Mouse (Mus musculus): ENCODE measurements around the gene Ift43. TPM values are rescaled to one million over a fixed set of nuclear protein-coding genes. Genes with fewer than 3 reads are reported as not detected.

Gene Ift43
- polyA plus RNA-seq, 1 experiment from 2014 or later: 57.7 TPM

- H3K27me3 ChIP-seq (replicated peaks): no peaks in the 10 kb centered on the region
- no peak overlapping the region for H3K27ac ChIP-seq
- WGBS: 87% methylated on average over 8 of the region's 8 CpGs
- H3K4me2 ChIP-seq: no peak overlapping the region
- 0 out of 2 replicates have a peak, but pooled peaks cover 7% of the 10 kb centered on the region for H3K36me3 ChIP-seq
- no peaks in the 10 kb centered on the region for H3K4me1 ChIP-seq
- no peaks in the 10 kb centered on the region for H3K9me3 ChIP-seq
- no peak overlapping the region for H3K9ac ChIP-seq
- ATAC-seq (ENCODE audit: insufficient read depth, low FRiP score, low read depth): no peak
- H3K4me3 ChIP-seq (replicated peaks): no peak overlapping the region
Observed at GRCm38 (mm10) chr12:86056976-86057375, 25.4 kb upstream of the Ift43 start.

GRCm38 (mm10) chr12:86057516-86057915 lies 24.8 kb upstream of the Ift43 start:
- H3K4me2 ChIP-seq: no peak overlapping the region
- no peak for ATAC-seq (ENCODE audit: insufficient read depth, low FRiP score, low read depth)
- H3K4me1 ChIP-seq: no peaks in the 10 kb centered on the region
- H3K36me3 ChIP-seq: 0 out of 2 replicates have a peak, but pooled peaks cover 7% of the 10 kb centered on the region
- no peak overlapping the region for H3K9ac ChIP-seq
- H3K27me3 ChIP-seq (replicated peaks): no peaks in the 10 kb centered on the region
- WGBS: 84% methylated on average over 8 of the region's 8 CpGs
- H3K9me3 ChIP-seq: no peaks in the 10 kb centered on the region
- no peak overlapping the region for H3K27ac ChIP-seq
- H3K4me3 ChIP-seq (replicated peaks): no peak overlapping the region

GRCm38 (mm10) chr12:86059341-86059740 lies 23.0 kb upstream of the Ift43 start:
- Histone ChIP-seq H3K27ac (no peak overlapping the region), H3K27me3 (replicated peaks) (no peaks in the 10 kb centered on the region), H3K9me3 (no peaks in the 10 kb centered on the region), H3K4me3 (replicated peaks) (no peak overlapping the region), H3K4me2 (no peak overlapping the region), H3K36me3 (peaks cover 16% of the 10 kb centered on the region; the same call in 1 of the 2 replicates), H3K9ac (no peak overlapping the region), H3K4me1 (no peaks in the 10 kb centered on the region)
- ATAC-seq (ENCODE audit: insufficient read depth, low FRiP score, low read depth): no peak
- WGBS: 50% methylated on average over 6 of the region's 6 CpGs

- no peak overlapping the region for H3K4me3 ChIP-seq (replicated peaks)
- H3K4me2 ChIP-seq: no peak overlapping the region
- H3K27me3 ChIP-seq (replicated peaks): no peaks in the 10 kb centered on the region
- no peaks in the 10 kb centered on the region for H3K9me3 ChIP-seq
- H3K27ac ChIP-seq: no peak overlapping the region
- ATAC-seq (ENCODE audit: insufficient read depth, low FRiP score, low read depth): no peak
- H3K36me3 ChIP-seq: peaks cover 8% of the 10 kb centered on the region; the same call in 1 of the 2 replicates
- no peak overlapping the region for H3K9ac ChIP-seq
- no peaks in the 10 kb centered on the region for H3K4me1 ChIP-seq
Observed at GRCm38 (mm10) chr12:86064796-86065195, 17.5 kb upstream of the Ift43 start.

GRCm38 (mm10) chr12:86071432-86071831 lies 10.9 kb upstream of the Ift43 start:
- Histone ChIP-seq H3K4me3 (replicated peaks) (no peak overlapping the region), H3K36me3 (no peaks in the 10 kb centered on the region), H3K27me3 (replicated peaks) (0 out of 2 replicates have a peak, but pooled peaks cover 4% of the 10 kb centered on the region), H3K27ac (no peak overlapping the region), H3K4me1 (peaks cover 4% of the 10 kb centered on the region; the same call in 1 of the 2 replicates), H3K9ac (no peak overlapping the region), H3K9me3 (no peaks in the 10 kb centered on the region), H3K4me2 (no peak overlapping the region)
- 90% methylated on average over 6 of the region's 6 CpGs for WGBS
- ATAC-seq (ENCODE audit: insufficient read depth, low FRiP score, low read depth): no peak

GRCm38 (mm10) chr12:86074681-86075080 lies 7.7 kb upstream of the Ift43 start:
- H3K9me3 ChIP-seq: no peaks in the 10 kb centered on the region
- H3K27ac ChIP-seq: no peak overlapping the region
- no peak overlapping the region for H3K9ac ChIP-seq
- peaks cover 13% of the 10 kb centered on the region; the same call in 1 of the 2 replicates for H3K4me1 ChIP-seq
- H3K36me3 ChIP-seq: no peaks in the 10 kb centered on the region
- no peak overlapping the region for H3K4me2 ChIP-seq
- H3K27me3 ChIP-seq (replicated peaks): peaks cover 5% of the 10 kb centered on the region; the same call in 1 of the 2 replicates
- no peak overlapping the region for H3K4me3 ChIP-seq (replicated peaks)
- 75% methylated on average over 12 of the region's 12 CpGs for WGBS
- no peak for ATAC-seq (ENCODE audit: insufficient read depth, low FRiP score, low read depth)

- Histone ChIP-seq H3K27ac (no peak overlapping the region), H3K4me2 (0 out of 2 replicates have a peak overlapping the region, but pooled peaks have one; percentile 95), H3K36me3 (no peaks in the 10 kb centered on the region), H3K9ac (no peak overlapping the region), H3K4me1 (peaks cover 13% of the 10 kb centered on the region; the same call in 1 of the 2 replicates), H3K27me3 (replicated peaks) (peaks cover 5% of the 10 kb centered on the region; the same call in 1 of the 2 replicates), H3K9me3 (no peaks in the 10 kb centered on the region), H3K4me3 (replicated peaks) (peak overlapping the region; percentile 59; the same call in 1 of the 2 replicates)
- WGBS: 85% methylated on average over 7 of the region's 7 CpGs
- ATAC-seq (ENCODE audit: insufficient read depth, low FRiP score, low read depth): no peak
Observed at GRCm38 (mm10) chr12:86075358-86075757, 7.0 kb upstream of the Ift43 start.

GRCm38 (mm10) chr12:86076321-86076901 lies 5.9 kb upstream of the Ift43 start:
- Histone ChIP-seq H3K4me1 (peaks cover 13% of the 10 kb centered on the region; the same call in 1 of the 2 replicates), H3K4me2 (peak overlapping the region; percentile 95), H3K9ac (no peak overlapping the region), H3K27me3 (replicated peaks) (peaks cover 5% of the 10 kb centered on the region; the same call in 1 of the 2 replicates), H3K27ac (no peak overlapping the region), H3K4me3 (replicated peaks) (peak overlapping the region; percentile 59), H3K9me3 (no peaks in the 10 kb centered on the region), H3K36me3 (no peaks in the 10 kb centered on the region)
- 11% methylated on average over 13 of the region's 13 CpGs for WGBS
- no peak for ATAC-seq (ENCODE audit: insufficient read depth, low FRiP score, low read depth)

GRCm38 (mm10) chr12:86077322-86077721 lies 5.0 kb upstream of the Ift43 start:
- Histone ChIP-seq H3K9ac (peak overlapping the region; percentile 23; the same call in 1 of the 2 replicates), H3K27me3 (replicated peaks) (peaks cover 5% of the 10 kb centered on the region; the same call in 1 of the 2 replicates), H3K4me2 (peak overlapping the region; percentile 95), H3K4me1 (peaks cover 13% of the 10 kb centered on the region; the same call in 1 of the 2 replicates), H3K36me3 (no peaks in the 10 kb centered on the region), H3K4me3 (replicated peaks) (peak overlapping the region; percentile 59), H3K9me3 (no peaks in the 10 kb centered on the region), H3K27ac (no peak overlapping the region)
- ATAC-seq (ENCODE audit: insufficient read depth, low FRiP score, low read depth): no peak
- WGBS: 38% methylated on average over 8 of the region's 8 CpGs

- H3K4me3 ChIP-seq (replicated peaks): peak overlapping the region; percentile 59
- H3K36me3 ChIP-seq: no peaks in the 10 kb centered on the region
- H3K4me1 ChIP-seq: peaks cover 13% of the 10 kb centered on the region; the same call in 1 of the 2 replicates
- H3K9me3 ChIP-seq: no peaks in the 10 kb centered on the region
- H3K9ac ChIP-seq: peak overlapping the region; percentile 23; the same call in 1 of the 2 replicates
- ATAC-seq (ENCODE audit: insufficient read depth, low FRiP score, low read depth): no peak
- H3K27me3 ChIP-seq (replicated peaks): peaks cover 5% of the 10 kb centered on the region; the same call in 1 of the 2 replicates
- H3K27ac ChIP-seq: peak overlapping the region; percentile 96
- 27% methylated on average over 11 of the region's 11 CpGs for WGBS
- peak overlapping the region; percentile 95 for H3K4me2 ChIP-seq
Observed at GRCm38 (mm10) chr12:86077736-86078135, 4.6 kb upstream of the Ift43 start.

GRCm38 (mm10) chr12:86078176-86078552 lies 4.2 kb upstream of the Ift43 start:
- Histone ChIP-seq H3K4me3 (replicated peaks) (peak overlapping the region; percentile 59), H3K27ac (peak overlapping the region; percentile 96), H3K4me1 (peaks cover 16% of the 10 kb centered on the region), H3K4me2 (peak overlapping the region; percentile 95), H3K9ac (peak overlapping the region; percentile 23; the same call in 1 of the 2 replicates), H3K9me3 (no peaks in the 10 kb centered on the region), H3K27me3 (replicated peaks) (peaks cover 5% of the 10 kb centered on the region; the same call in 1 of the 2 replicates), H3K36me3 (no peaks in the 10 kb centered on the region)
- ATAC-seq (ENCODE audit: insufficient read depth, low FRiP score, low read depth): no peak
- 16% methylated on average over 9 of the region's 9 CpGs for WGBS

- under 1% methylated on average over 25 of the region's 25 CpGs for WGBS
- Histone ChIP-seq H3K27ac (peak within 1 kb of the TSS; percentile 96), H3K9ac (peak within 1 kb of the TSS; percentile 46; the same call in 1 of the 2 replicates), H3K4me3 (replicated peaks) (peak within 1 kb of the TSS; percentile 59), H3K4me1 (peaks cover 18% of the 10 kb centered on the region), H3K4me2 (peak within 1 kb of the TSS; percentile 95), H3K36me3 (no peaks in the 10 kb centered on the region), H3K27me3 (replicated peaks) (peaks cover 5% of the 10 kb centered on the region; the same call in 1 of the 2 replicates), H3K9me3 (no peaks in the 10 kb centered on the region)
- peak; percentile 75 for ATAC-seq (ENCODE audit: insufficient read depth, low FRiP score, low read depth)
Observed at GRCm38 (mm10) chr12:86078553-86079201, 3.7 kb upstream of the Ift43 start, which contains the start of gene Tgfb3. Gene Tgfb3, minus strand, starts transcription at chr12:86079041.
